Mouse (Mus musculus) heart, postnatal 25 days (tissue): Measurements from ENCODE around the gene Srbd1. TPM values are rescaled to one million over a fixed set of nuclear protein-coding genes. Genes with fewer than 3 reads are reported as not detected.

Source experiments
- DNase-seq: peaks from one replicate; pipeline ENCODE4 v3.0.0; 2022; ENCODE audit warnings: low spot score
- intact Hi-C: fragments of 180-260 bp; cut with DNase I; formaldehyde crosslinking; loops from one replicate; pipeline ENCODE4 v1.15.1; 2025
- total RNA-seq, 2 experiments: library from RNA; stranded (reverse); gene quantifications; 2 replicates each; pipeline ENCODE4 v1.2.3; 2021

Gene Srbd1
- 10 to 100 TPM; 10.5 to 10.9 TPM for total RNA-seq

DNA sequence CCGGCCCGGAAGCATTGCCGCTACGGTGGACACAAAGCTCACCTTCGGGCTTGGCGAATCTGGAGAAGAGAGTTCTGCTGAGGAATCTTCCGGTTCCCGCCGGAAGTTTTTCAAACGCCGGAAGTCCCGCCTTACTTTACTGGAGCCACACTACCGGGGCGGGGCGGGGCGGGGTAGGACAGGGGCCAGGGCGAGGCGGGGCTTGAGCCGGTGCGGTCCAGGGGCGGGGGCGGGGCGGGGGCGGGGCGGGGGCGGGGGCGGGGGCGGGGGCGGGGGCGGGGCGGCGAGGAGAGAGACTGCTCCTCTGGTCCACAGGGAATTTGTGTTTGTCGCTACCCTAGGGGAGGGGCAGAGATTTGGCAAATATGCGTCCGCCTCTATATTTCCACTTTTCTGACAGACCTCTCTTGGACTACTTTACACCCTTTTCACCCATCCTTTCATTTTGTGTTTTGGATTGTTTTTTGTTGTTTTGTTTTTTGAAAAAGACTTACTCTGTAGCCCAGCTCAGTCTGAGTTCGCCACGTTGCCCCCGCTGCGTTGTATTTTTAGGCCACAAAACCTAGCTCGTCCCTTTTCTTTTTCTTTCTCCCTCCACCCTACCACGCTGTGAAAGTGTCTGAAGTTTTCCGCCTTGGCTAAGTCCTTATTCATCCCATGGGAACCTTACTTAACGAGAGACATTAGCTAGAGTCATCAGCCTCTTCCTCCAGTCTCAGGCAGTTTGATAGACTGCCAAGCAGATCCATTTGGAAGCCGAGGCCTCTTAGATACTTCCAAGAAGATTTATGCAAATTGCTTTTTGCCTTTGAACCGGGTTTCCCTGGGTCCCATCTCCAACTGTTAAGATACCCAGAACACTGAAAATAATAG, at the start of gene Srbd1:
TSS of gene Srbd1 (minus strand) at position 97 of the 873 bp plus-strand sequence.
- DNase-seq: peak; percentile 73
- intact Hi-C loops: loop anchor here (10.0 kb wide), 1 partner anchor 1129 kb away; no protein-coding TSS in a partner anchor

DNA sequence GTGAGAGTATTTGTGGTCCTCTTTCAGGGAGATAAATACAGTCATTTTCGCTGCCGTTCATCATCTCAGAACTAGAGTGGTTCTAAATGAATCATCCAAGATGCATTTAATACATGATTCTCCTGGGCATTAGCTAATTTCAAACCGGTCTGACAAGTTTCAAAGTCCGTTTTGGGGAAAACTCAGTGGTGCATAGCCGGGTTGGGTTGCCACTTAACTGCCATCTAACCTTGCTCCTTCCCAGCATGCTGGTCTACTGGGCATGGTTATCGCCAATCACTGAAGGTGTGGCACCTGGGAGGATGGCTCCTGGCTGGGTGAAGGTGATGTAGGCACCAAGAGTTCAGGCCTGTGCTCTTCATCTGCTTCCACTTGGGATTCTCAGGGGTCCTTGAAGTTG, 49.0 kb upstream of the Srbd1 start:
- intact Hi-C loops: no loop called here
- DNase-seq: no peak

DNA sequence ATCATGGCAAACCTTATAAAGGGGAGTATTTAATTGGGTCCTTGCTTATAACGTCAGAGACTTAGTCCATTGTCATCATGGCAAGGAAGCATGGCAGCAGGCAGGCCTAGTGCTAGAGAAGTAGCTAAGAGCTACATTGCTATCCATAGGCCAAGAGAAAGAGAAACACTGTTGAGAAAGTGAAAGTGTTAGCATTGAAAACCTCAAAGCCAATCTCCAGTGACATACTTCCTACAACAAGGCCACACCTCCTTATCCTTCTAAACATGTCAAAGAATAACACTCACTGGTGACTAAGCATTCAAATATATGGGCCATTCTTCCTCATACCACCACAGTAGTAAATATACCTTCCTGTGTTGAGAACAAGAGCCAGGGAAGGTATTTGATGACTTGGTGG, 42.8 kb upstream of the Srbd1 start:
- intact Hi-C loops: no loop called here
- DNase-seq: no peak

DNA sequence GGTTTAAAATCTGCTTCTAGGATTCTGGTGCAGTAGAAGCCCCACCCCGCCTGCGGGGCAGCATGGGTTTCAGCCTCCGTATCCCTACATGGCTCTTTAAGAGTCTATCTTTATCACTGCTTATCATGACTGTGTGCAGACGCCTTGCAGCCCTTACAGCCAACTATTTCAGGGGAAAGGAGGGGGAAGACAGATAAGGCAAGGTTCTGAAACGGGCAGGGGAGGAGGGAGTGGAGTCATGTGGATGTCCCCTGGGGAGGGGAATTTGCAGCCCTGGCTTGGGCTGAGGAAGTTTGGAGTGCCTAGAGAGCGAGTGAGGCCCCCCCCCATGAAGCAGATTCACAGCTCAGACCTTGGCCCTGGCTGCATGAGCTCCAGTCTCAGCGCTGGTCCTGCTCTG, 40.6 kb upstream of the Srbd1 start:
- intact Hi-C loops: no loop called here
- DNase-seq: peak; percentile 36

DNA sequence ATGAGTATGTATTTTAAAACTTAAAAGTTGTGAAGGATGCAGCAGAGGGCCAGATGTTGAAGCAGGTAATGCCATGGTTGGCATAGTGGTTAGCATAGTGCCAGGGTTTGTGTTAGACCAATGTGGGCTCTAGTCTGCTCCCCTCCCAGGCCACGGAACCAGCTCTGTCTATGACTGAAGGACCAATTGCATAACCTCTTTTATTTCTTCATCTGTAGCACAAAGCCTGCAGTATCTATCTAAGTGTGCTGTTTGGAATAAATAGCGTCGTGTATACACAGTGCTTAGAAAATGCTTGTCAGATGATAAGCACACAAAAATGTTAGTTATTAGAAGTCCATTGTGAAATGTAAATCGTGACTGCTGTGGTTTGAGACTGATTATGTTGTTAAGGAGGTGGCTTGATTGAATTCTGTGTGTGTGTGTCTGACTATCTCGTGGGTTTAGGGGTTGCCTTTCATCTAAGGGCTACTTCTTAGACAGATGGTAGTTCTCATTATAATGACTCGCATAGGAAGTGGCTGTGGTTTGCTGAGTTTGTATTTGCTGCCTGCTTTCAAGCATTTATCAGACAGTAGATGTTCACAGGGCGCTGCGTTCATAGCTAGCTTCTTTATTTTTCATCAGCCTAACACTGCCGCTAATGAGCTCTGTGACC, 39.7 kb upstream of the Srbd1 start:
- DNase-seq: no peak
- intact Hi-C loops: no loop called here

DNA sequence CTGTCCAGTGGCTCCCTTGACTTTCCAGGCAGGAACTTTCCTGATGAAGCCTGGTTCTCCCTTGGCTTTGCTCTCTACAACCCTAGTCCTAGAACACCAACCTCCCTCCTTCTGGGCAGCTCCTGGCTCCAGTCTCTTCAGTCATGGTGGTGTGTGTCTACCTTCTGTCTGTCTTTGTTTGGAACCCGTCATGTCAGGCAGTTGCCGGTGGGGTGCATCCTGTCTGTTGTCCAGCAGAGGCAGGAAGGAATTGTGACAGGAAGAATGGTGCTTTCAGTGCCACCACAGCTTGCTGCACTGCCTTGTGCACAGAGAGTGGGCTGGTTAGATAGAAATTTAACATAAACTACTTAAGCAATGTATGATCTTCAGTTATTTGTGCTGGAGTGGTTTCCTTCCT, 38.8 kb upstream of the Srbd1 start:
- DNase-seq: no peak
- intact Hi-C loops: loop anchor here (2.0 kb wide), 1 partner anchor 15 kb away; no protein-coding TSS in a partner anchor

DNA sequence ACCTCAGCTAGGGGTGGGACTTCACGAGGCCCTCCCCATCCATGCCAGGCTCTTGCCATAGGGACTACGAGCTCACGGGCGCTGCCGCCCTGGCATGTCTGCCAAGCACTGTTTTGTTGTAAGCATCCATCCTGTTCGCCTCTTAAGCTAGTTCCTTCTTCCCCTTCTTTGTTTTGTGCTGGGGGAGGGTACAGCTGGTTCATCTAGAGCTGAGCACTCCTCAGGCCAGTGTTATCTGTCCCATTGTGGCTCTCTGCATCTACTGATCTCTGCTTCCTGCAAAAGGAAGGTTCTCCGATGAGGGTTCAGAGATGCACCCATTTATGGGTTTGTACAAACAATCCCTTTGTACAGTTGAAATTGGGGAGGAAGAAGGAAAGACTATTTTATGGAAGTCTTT, 31.7 kb upstream of the Srbd1 start:
- intact Hi-C loops: no loop called here
- DNase-seq: no peak

DNA sequence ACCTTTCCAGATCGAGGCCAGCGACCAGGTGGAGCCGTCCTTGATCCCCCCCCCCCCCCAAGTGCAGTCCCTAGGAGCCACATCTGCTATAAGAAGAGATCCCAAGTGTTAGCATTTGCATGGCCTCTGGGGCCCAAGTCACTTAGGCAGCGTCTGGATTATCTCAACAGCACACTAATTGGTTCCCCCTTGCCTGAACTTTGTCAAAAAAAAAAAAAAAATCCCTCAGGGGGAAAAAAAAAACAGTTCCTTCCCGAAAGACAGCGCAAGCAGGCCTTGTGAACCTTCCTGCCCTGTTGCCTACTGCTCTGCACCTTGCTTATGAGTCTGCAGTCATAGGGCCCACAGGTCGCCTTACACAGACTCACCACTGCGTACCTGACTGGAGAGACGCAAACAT, 30.5 kb upstream of the Srbd1 start:
- no peak for DNase-seq
- intact Hi-C loops: no loop called here

DNA sequence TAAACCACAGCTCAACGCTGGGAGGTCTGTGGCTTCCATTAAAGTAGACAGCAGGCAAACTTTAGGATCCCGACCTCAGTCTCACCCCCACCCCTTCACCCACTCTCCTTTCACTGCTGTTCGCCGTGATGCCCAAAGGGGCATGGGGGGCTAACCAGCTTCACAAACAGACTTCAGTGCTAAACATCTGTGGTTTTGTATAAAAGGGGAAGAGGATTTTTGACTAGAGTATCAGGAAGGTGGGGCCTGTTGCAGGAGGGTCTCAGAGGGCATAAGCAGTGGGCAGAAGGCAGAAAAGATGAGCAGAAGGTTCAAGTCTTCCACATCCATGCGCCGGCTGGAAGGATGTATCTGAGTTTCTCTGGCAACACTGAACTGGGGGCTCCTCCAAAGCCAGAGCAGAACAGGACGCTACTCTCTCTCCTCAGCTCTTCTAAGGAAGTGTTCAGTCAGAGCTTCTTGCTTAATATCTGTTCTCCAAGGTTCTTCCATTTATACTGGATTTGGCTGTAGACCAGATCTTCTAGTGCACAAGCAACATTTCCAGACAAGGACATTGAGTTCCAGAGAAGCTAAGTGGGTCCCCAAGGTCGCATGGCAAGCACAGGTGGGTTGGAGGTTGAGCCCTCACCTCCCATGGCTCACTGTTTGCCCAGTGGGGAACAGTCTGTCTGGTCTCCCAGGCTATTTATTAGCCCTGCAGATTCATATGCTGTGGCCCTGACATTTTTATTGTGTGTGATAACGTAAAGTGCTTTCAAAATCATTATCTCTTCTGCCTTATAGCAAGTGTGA, 25.4 kb upstream of the Srbd1 start:
- intact Hi-C loops: loop anchor here (5.0 kb wide), 1 partner anchor 67 kb away; no protein-coding TSS in a partner anchor
- no peak for DNase-seq

DNA sequence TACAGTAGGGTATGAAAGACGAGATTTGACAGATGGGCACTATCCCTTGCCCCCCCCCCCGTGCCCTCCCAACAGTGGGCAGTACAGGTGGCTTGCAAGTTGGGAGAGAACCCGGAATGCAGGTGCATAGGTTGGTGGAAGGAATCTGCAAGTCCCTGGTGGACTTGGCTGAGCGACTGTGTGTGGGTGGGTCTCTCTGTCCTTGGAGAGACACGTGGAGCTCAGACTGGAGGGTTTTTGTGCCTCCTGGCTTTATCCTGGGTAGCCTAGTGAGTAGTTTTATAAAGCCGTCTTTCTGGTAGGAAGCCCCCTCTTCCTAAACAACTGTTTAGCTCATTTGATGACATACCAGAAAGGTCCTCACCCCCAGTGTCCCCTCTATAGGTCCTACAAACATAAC, 24.1 kb upstream of the Srbd1 start:
- intact Hi-C loops: loop anchor here (2.0 to 10.0 kb wide), 3 partner anchors 14 to 636 kb away; no protein-coding TSS in a partner anchor
- no peak for DNase-seq

DNA sequence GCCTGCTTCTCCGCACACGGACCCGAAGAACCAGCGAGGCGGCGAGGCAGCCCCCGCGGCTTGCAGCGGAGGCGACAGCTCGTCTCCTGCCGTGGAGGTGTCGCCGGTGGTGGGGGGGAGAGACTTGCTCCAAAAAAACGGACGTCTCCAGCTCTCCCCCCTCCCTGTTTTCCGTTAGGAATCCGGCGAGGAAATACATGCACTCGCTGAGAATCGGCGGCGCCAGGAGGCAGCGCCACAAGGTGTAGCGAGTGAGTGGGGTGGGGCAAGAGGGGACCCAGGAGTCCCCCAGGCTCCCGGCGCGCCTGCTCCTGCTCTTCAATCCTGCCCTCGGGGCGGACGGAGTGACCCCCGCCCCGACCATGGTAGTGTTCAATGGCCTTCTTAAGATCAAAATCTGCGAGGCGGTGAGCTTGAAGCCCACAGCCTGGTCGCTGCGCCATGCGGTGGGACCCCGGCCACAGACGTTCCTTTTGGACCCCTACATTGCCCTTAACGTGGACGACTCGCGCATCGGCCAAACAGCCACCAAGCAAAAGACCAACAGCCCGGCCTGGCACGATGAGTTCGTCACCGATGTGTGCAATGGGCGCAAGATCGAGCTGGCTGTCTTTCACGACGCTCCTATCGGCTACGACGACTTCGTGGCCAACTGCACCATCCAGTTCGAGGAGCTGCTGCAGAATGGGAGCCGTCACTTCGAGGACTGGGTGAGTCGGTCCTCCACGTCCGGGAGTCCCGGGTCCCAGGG, 23.4 kb upstream of the Srbd1 start:
- intact Hi-C loops: loop anchor here (2.0 to 10.0 kb wide), 3 partner anchors 14 to 636 kb away; no protein-coding TSS in a partner anchor
- peak; percentile 25 for DNase-seq

DNA sequence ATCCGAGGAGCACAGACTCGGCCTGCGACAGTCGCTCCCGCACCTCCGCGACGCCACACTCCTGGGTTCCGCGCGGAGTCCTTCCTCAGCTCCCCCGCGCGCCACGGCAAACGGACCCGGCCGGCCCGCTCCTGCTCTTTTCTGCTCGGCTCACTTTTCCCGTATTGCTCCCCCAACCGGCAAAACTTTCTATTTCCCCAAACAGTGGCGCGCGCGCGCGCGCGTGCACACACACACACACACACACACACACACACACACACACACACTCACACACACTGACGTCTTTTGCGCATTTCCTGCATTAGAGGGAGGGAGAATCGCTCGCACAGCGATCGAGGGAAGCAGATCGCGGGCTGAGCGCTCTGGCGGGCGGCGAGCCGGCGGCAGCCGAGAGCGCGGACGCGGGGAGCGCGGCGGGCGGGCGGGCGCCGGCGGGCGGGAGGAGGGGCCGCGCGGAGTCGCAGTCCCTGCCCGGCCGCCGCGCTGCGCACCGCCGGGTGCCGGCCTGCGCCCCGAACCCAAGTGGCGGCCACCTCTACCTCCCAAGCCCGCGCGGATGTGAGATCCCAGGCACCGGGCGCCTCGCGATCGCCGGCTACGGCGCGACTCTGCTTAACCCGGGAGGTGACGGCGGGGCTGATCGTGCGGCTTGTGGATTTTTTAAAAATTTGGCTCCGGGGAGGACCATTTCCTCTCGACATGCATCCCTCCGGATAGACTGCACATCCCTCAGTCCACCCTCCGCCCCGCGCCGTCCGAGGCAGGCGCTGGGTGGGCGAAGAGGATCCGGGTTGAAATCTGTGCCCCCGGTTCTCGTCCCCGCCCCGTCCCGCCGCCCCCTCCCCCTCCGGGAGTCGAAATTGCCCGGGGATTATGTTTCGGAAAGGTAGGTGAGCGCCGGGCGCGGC, 22.6 kb upstream of the Srbd1 start, which contains the start of gene Prkce:
TSS of gene Prkce (plus strand) at position 466 of the 911 bp plus-strand sequence.
- intact Hi-C loops: loop anchor here (2.0 to 10.0 kb wide), 3 partner anchors 15 to 637 kb away; no protein-coding TSS in a partner anchor
- peak; percentile 69 for DNase-seq

DNA sequence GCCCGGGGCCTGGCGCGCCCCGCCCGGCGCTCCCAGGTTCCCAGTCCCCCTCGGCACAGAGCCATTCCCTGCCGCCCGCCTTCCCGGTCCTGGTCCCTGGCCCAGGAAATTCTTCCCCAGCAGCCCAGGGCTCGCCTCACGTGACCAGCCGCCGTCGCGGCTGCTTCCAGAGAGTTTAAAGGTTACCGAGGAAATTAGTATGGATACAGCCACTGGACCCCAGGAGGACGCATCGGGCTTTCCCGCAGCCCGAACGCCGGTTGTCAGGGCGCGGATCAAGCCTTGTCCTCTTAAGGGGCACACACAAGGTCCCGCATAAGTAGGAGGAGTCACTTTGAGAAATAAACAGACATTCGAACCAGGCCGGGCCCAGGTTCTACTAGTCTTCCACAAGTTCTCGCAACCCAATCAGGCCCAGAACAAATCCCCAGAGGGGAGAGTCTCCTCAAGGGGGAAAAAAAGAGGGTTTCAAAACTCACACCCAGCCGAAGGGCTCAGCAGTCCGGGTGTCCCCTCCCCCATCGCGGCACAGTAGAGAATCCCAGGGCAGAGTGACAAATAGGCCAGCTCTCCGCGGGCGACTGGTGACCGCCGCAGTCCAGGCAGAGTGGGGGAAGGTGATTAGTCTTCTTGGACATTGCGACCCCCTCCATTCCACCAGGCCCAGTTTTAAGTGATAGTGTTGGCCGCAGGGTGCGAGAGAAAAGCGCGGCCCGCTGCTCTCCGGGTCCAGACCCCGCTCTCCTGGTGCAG, 21.8 kb upstream of the Srbd1 start:
- intact Hi-C loops: loop anchor here (1.0 to 10.0 kb wide), 2 partner anchors 127 to 638 kb away; no protein-coding TSS in a partner anchor
- DNase-seq: peak; percentile 83

DNA sequence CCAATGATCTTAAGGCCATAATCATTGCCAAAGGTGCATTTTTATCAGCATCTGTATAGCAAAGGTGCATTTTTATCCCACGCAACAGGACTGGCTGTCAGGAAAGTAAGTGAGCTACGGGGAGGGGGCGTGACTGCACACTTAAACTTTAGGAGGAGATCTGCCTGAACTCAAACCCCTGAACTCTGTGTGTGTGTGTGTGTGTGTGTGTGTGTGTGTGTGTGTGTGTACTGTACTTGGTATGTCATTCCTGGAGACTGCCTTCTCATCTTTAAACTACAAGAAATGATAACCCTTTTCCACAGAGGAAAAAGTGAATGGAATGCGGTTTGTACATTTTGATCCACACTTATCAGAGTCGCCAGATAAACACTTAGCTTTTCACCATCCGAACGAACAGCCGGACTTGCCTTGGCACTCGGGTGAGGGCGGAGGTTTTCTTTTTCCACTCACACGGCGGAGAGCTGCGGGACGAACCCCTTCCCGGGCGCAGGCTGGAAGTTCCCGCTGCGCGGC, 21.1 kb upstream of the Srbd1 start:
- intact Hi-C loops: loop anchor here (1.0 to 10.0 kb wide), 2 partner anchors 127 to 639 kb away; no protein-coding TSS in a partner anchor
- DNase-seq: no peak

DNA sequence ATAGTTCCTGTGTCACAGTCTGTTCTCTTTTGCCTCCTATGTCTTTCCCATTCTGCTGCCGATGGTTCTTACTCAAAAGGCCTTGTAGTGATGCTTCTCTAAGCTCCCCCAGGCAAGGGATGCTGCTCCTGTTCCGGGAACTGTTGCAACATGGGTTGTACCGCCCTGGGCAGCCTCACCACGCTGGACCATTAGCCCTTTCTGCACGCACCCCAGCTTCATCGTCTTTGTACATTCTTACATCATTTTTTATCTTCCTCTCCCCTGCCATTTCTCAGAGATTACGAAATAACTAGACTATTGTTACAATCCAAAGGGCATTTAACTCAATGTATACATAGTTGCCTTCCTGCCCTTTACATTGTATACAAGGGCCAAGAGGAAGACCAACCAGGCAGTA, 19.4 kb upstream of the Srbd1 start:
- intact Hi-C loops: loop anchor here (5.0 to 10.0 kb wide), 4 partner anchors 203 to 743 kb away; no protein-coding TSS in a partner anchor
- DNase-seq: no peak

DNA sequence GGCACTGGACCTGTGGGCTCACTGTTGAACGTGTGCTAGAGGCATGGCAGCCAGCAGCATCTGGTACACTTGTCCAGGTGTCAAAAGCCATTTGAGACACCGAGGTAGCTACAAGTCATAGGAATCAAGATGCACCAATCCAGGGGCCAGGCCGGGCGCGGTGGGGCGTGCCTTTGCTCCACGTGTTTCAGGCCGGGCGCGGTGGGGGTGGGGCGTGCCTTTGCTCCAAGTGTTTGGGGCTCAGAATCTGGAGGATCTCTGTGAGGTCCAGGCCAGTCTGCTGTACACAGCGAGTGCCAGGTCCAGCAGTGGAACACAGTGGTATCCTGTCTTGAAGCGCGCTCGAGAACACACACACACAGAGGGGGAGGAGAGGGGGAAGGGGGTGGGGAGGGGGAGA, 17.7 kb upstream of the Srbd1 start:
- intact Hi-C loops: loop anchor here (1.0 to 10.0 kb wide), 5 partner anchors 205 to 745 kb away; no protein-coding TSS in a partner anchor
- no peak for DNase-seq

DNA sequence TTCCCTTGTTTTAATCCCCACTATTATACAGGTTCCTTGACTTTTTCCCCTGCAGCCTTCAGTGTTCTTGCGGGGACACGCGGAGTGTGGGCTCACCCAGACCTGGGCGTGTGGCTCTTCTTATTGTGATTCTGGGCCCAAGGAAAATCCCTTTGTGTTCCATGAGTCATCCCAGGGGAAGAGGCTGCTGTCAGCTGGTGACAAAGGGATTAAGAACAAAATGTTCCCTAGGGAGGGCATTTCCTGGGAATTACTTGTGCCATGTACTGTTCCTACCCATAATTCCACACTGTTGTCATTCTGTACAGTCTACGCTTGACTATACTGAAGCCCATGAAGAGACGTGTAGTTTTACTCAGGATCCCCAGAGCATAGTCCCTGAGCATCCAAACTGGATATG, 12.0 kb upstream of the Srbd1 start:
- DNase-seq: no peak

More for the DNA sequence above, 12.0 kb upstream of the Srbd1 start:
- intact Hi-C loops: loop anchor here (10.0 kb wide), 1 partner anchor 868 kb away; the partner anchor contains the start of genes Cript and Pigf
